Mouse (Mus musculus) CH12.LX (cell line): Measurements from ENCODE around the gene Dusp14. TPM values are rescaled to one million over a fixed set of nuclear protein-coding genes. Genes with fewer than 3 reads are reported as not detected.

Experiments used
- DNase-seq: peaks from one replicate; pipeline ENCODE4 v3.0.0-alpha.2; 2013; ENCODE audit errors: extremely low read depth
- H3K27ac ChIP-seq: 2 replicates; pipeline ENCODE4 v1.5.1; 2012; ENCODE audit warnings: low read depth, mild to moderate bottlenecking, control low read depth, moderate library complexity; ENCODE audit not compliant: insufficient read depth
- H3K27me3 ChIP-seq: replicated peaks from 2 replicates; pipeline ENCODE3; 2012; ENCODE audit warnings: inconsistent platforms
- H3K36me3 ChIP-seq, 2 experiments: replicated peaks in 1 of 2; 2 replicates each; pipeline versions ENCODE3 to v1.6.1; 2012; ENCODE audit warnings: inconsistent platforms in 1 of 2, low read length in 1 of 2, mild to moderate bottlenecking in 1 of 2, mixed read lengths in 1 of 2, moderate library complexity in 1 of 2; ENCODE audit not compliant: control insufficient read depth in 1 of 2, insufficient read depth in 1 of 2
- H3K4me1 ChIP-seq, 2 experiments: 2 replicates each; pipeline ENCODE4 v1.6.1; 2012; ENCODE audit warnings: inconsistent platforms in 1 of 2, moderate library complexity in 1 of 2; ENCODE audit not compliant: insufficient read depth in 2 of 2, control insufficient read depth in 1 of 2
- H3K4me2 ChIP-seq: 2 replicates; pipeline ENCODE4 v1.6.1; 2012; ENCODE audit warnings: low read depth, mild to moderate bottlenecking, control low read depth; ENCODE audit not compliant: poor library complexity, insufficient read depth, severe bottlenecking
- H3K4me3 ChIP-seq, 3 experiments: fragments of 150-350 bp in 1 of 3; sonication (generic) in 1 of 3; replicated peaks in 1 of 3; 2 replicates each; pipeline versions ENCODE3 to v1.5.1; 2011 to 2012; ENCODE audit warnings: low read depth in 2 of 3, low read length in 2 of 3, mild to moderate bottlenecking in 2 of 3, moderate library complexity in 2 of 3, control low read depth in 1 of 3, improper control_type of control experiment in 1 of 3, inconsistent platforms in 1 of 3, mixed read lengths in 1 of 3; ENCODE audit not compliant: poor library complexity in 1 of 3
- H3K79me2 ChIP-seq: replicated peaks from 2 replicates; pipeline ENCODE4 v1.6.1; 2012; ENCODE audit warnings: mild to moderate bottlenecking, moderate library complexity; ENCODE audit not compliant: control insufficient read depth, poor library complexity, insufficient read depth, severe bottlenecking; ENCODE audit errors: extremely low read depth
- H3K9ac ChIP-seq: 2 replicates; pipeline ENCODE4 v1.6.1; 2012; ENCODE audit warnings: low read depth, mild to moderate bottlenecking, control low read depth, moderate library complexity; ENCODE audit not compliant: insufficient read depth
- H3K9me3 ChIP-seq: replicated peaks from 2 replicates; pipeline ENCODE3; 2012; ENCODE audit warnings: low read length, inconsistent platforms, mixed read lengths
- BHLHE40 ChIP-seq: IDR thresholded peaks from 2 replicates; pipeline ENCODE4 v1.6.1; 2011; ENCODE audit warnings: mild to moderate bottlenecking, low read depth, low read length, improper control_type of control experiment
- CHD1 ChIP-seq: IDR thresholded peaks from 2 replicates; pipeline ENCODE4 v1.6.1; 2012; ENCODE audit warnings: low read depth, low read length, improper control_type of control experiment, inconsistent platforms
- CHD2 ChIP-seq: IDR thresholded peaks from 2 replicates; pipeline ENCODE4 v1.6.1; 2011; ENCODE audit warnings: low read length, improper control_type of control experiment
- CTCF ChIP-seq, 2 experiments: IDR thresholded peaks in 1 of 2; conservative IDR thresholded peaks in 1 of 2; 2 replicates each; pipeline ENCODE4 v1.5.1; 2011 to 2012; ENCODE audit warnings: low read depth in 2 of 2, low read length in 2 of 2, improper control_type of control experiment in 1 of 2, inconsistent platforms in 1 of 2, mild to moderate bottlenecking in 1 of 2, moderate library complexity in 1 of 2
- E2F4 ChIP-seq: IDR thresholded peaks from 2 replicates; pipeline ENCODE4 v1.6.1; 2011; ENCODE audit warnings: low read depth, low read length, improper control_type of control experiment; ENCODE audit not compliant: insufficient replicate concordance
- ELF1 ChIP-seq: IDR thresholded peaks from 2 replicates; pipeline ENCODE4 v1.6.1; 2014; ENCODE audit warnings: low read depth, mild to moderate bottlenecking, inconsistent platforms, low read length, improper control_type of control experiment
- EP300 ChIP-seq: IDR thresholded peaks from 2 replicates; pipeline ENCODE4 v1.6.1; 2011; ENCODE audit warnings: low read length, improper control_type of control experiment
- ETS1 ChIP-seq: conservative IDR thresholded peaks from 2 replicates; pipeline ENCODE4 v1.6.1; 2012; ENCODE audit warnings: low read depth, mild to moderate bottlenecking, inconsistent platforms, low read length, improper control_type of control experiment, moderate library complexity
- IRF4 ChIP-seq: IDR thresholded peaks from 2 replicates; pipeline ENCODE4 v1.6.1; 2014; ENCODE audit warnings: low read depth, mild to moderate bottlenecking, inconsistent platforms, low read length, improper control_type of control experiment
- KAT2A ChIP-seq: IDR thresholded peaks from 2 replicates; pipeline ENCODE4 v1.6.1; 2012; ENCODE audit warnings: low read length, improper control_type of control experiment, inconsistent platforms; ENCODE audit not compliant: insufficient replicate concordance
- MAFK ChIP-seq: IDR thresholded peaks from 2 replicates; pipeline ENCODE4 v1.6.1; 2011; ENCODE audit warnings: low read length, improper control_type of control experiment; ENCODE audit not compliant: insufficient replicate concordance
- MAX ChIP-seq: IDR thresholded peaks from 2 replicates; pipeline ENCODE4 v1.6.1; 2011; ENCODE audit warnings: low read length, improper control_type of control experiment
- MAZ ChIP-seq: IDR thresholded peaks from 2 replicates; pipeline ENCODE4 v1.6.1; 2012; ENCODE audit warnings: low read depth, mild to moderate bottlenecking, inconsistent platforms, low read length, improper control_type of control experiment, moderate library complexity
- MEF2A ChIP-seq: IDR thresholded peaks from 2 replicates; pipeline ENCODE4 v1.6.1; 2014; ENCODE audit warnings: low read depth, mild to moderate bottlenecking, inconsistent platforms, low read length, improper control_type of control experiment, borderline replicate concordance
- MXI1 ChIP-seq: IDR thresholded peaks from 2 replicates; pipeline ENCODE4 v1.6.1; 2011; ENCODE audit warnings: mild to moderate bottlenecking, low read depth, low read length, improper control_type of control experiment
- MYC ChIP-seq: IDR thresholded peaks from 2 replicates; pipeline ENCODE4 v1.6.1; 2011; ENCODE audit warnings: low read depth, mild to moderate bottlenecking, improper control_type of control experiment, low read length
- NELFE ChIP-seq: IDR thresholded peaks from 2 replicates; pipeline ENCODE4 v1.6.1; 2011; ENCODE audit warnings: low read depth, low read length, improper control_type of control experiment
- POLR2A ChIP-seq: IDR thresholded peaks from 2 replicates; pipeline ENCODE4 v1.6.1; 2011; ENCODE audit warnings: low read depth, mild to moderate bottlenecking, improper control_type of control experiment, low read length
- POLR2AphosphoS2 ChIP-seq: IDR thresholded peaks from 2 replicates; pipeline ENCODE4 v1.6.1; 2011; ENCODE audit warnings: low read depth, low read length, improper control_type of control experiment
- RAD21 ChIP-seq: IDR thresholded peaks from 2 replicates; pipeline ENCODE4 v1.6.1; 2011; ENCODE audit warnings: low read depth, mild to moderate bottlenecking, low read length, improper control_type of control experiment, moderate library complexity
- RCOR1 ChIP-seq: conservative IDR thresholded peaks from 2 replicates; pipeline ENCODE4 v1.6.1; 2012; ENCODE audit warnings: low read depth, mild to moderate bottlenecking, inconsistent platforms, low read length, improper control_type of control experiment
- SIN3A ChIP-seq: IDR thresholded peaks from 2 replicates; pipeline ENCODE4 v1.6.1; 2012; ENCODE audit warnings: low read length, improper control_type of control experiment, inconsistent platforms
- SMC3 ChIP-seq: IDR thresholded peaks from 2 replicates; pipeline ENCODE4 v1.6.1; 2011; ENCODE audit warnings: low read depth, low read length, improper control_type of control experiment
- TBP ChIP-seq: conservative IDR thresholded peaks from 2 replicates; pipeline ENCODE4 v1.6.1; 2011; ENCODE audit warnings: low read depth, low read length, improper control_type of control experiment
- TCF12 ChIP-seq: IDR thresholded peaks from 2 replicates; pipeline ENCODE4 v1.6.1; 2014; ENCODE audit warnings: low read depth, mild to moderate bottlenecking, inconsistent platforms, low read length, improper control_type of control experiment
- USF1 ChIP-seq: IDR thresholded peaks from 2 replicates; pipeline ENCODE4 v1.6.1; 2014; ENCODE audit warnings: low read depth, mild to moderate bottlenecking, inconsistent platforms, low read length, improper control_type of control experiment
- ZC3H11A ChIP-seq: IDR thresholded peaks from 2 replicates; pipeline ENCODE4 v1.6.1; 2012; ENCODE audit warnings: low read depth, mild to moderate bottlenecking, inconsistent platforms, low read length, improper control_type of control experiment
- ZMIZ1 ChIP-seq: IDR thresholded peaks from 2 replicates; pipeline ENCODE4 v1.6.1; 2012; ENCODE audit warnings: low read depth, mild to moderate bottlenecking, inconsistent platforms, low read length, improper control_type of control experiment
- ZNF384 ChIP-seq: IDR thresholded peaks from 2 replicates; pipeline ENCODE4 v1.6.1; 2012; ENCODE audit warnings: low read depth, low read length, improper control_type of control experiment, inconsistent platforms
- dilution Hi-C: fragments of 300-500 bp; cut with MboI; formaldehyde crosslinking; loops from 2 replicates; pipeline ENCODE4 v1.14.3; 2020; ENCODE audit warnings: low sequenced_read_pairs; ENCODE audit not compliant: extremely low pct_unique_long_range_greater_than_20kb, extremely low pct_ligation_motif_present
- in situ Hi-C: fragments of 300-500 bp; cut with MboI; formaldehyde crosslinking; loops from 3 replicates; pipeline ENCODE4 v1.14.3; 2019; ENCODE audit warnings: low sequenced_read_pairs, low pct_ligation_motif_present, low pct_unique_long_range_greater_than_20kb, mixed read lengths
- polyA plus RNA-seq: library from polyadenylated mRNA; unstranded; fragments of >175 nt; gene quantifications from 2 replicates; pipeline ENCODE4 v1.2.1, GENCODE M21; 2012; ENCODE audit warnings: low read depth; ENCODE audit not compliant: insufficient read length
- total RNA-seq, 2 experiments: library from RNA; depleted of rRNA; stranded (reverse); fragments of 300-350 nt in 1 of 2; fragments of >200 nt in 1 of 2; gene quantifications; 2 replicates each; pipeline ENCODE4 v1.2.3; 2012 to 2014

The Dusp14 gene
- total and polyA plus RNA-seq, 3 experiments, result 52.7 to 127 (median 124) TPM

GRCm38 (mm10) chr11:84066071-84066481 is 3.0 kb downstream of the Dusp14 start (continued):
- 0 out of 2 replicates have a peak, but pooled peaks have one; percentile 4 for TF ChIP-seq MAFK
- TF ChIP-seq NELFE, result no peak
- TF ChIP-seq POLR2A, result no peak

DNA sequence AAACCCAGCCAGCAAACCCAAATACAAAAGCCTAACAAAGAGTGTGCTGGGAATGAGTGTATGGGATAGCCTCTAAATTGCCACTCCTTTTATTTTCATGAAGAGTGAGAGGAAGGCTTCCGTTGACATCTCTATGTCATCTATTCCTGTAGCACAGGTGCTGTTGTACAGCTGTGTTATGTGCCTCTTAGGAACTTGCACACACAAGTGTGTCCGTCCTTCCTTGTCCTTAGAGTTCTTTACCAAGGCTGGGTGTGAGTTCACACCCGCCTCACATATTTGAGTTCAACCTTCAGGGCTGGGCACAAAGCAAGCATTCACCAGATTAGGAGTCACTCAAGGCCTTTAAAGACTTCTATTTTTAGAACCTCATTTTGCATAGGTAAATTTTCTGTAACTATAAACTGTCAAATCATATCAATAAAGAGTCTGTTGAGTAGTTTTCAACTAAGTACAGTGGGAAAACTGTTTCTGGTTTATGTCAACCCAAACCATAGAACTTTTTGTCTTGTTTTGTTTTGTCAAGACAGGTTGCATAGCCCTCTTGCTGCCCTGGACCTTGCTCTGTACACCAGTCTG is 5.3 kb downstream of the Dusp14 start:
- Histone ChIP-seq H3K27me3 (no peaks in the 10 kb centered on the region), H3K9me3 (no peaks in the 10 kb centered on the region), H3K4me1 (peaks cover 14 to 59% of the 10 kb centered on the region in 2 experiments), H3K9ac (peak overlapping the region; percentile 72), H3K36me3 (peaks cover 13 to 25% of the 10 kb centered on the region in 2 experiments), H3K4me2 (peak overlapping the region; percentile 99), H3K4me3 (peak overlapping the region in 2 of 3 experiments; percentile 5 to 50), H3K79me2 (peaks cover 75% of the 10 kb centered on the region), H3K27ac (peak overlapping the region; percentile 98)
- DNase-seq, result no peak
- TF ChIP-seq MXI1 (no peak), IRF4 (0 out of 2 replicates have a peak, but pooled peaks have one; percentile 31), ZMIZ1 (no peak), BHLHE40 (no peak), ZC3H11A (no peak), MAFK (no peak), EP300 (peak; percentile 53; the same call in 1 of the 2 replicates), MYC (0 out of 2 replicates have a peak, but pooled peaks have one; percentile 39), RAD21 (no peak), NELFE (no peak; the same call in 1 of the 2 replicates), POLR2AphosphoS2 (no peak), MAX (no peak), CHD2 (no peak), TBP (peak; percentile 52; the same call in 1 of the 2 replicates), ZNF384 (no peak), E2F4 (no peak), TCF12 (0 out of 2 replicates have a peak, but pooled peaks have one; percentile 7), ELF1 (no peak), CHD1 (no peak; the same call in none of the 2 replicates), RCOR1 (no peak), MAZ (no peak), MEF2A (peak; percentile 71), SMC3 (no peak), USF1 (no peak), POLR2A (0 out of 2 replicates have a peak, but pooled peaks have one; percentile 34), KAT2A (no peak), SIN3A (peak; percentile 74), CTCF (conservative IDR thresholded peaks at IDR 0.05 in 1 of 2, IDR thresholded peaks at IDR 0.05 in 1 of 2; ENCODE audit: low read depth in 2 of 2, low read length in 2 of 2) (no peak), ETS1 (0 out of 2 replicates have a peak, but pooled peaks have one; percentile 39)
- in situ Hi-C loops (no loop called here), dilution Hi-C loops (no loop called here)
